Mouse (Mus musculus): Measurements from ENCODE around the gene Gm20547.

DNA sequence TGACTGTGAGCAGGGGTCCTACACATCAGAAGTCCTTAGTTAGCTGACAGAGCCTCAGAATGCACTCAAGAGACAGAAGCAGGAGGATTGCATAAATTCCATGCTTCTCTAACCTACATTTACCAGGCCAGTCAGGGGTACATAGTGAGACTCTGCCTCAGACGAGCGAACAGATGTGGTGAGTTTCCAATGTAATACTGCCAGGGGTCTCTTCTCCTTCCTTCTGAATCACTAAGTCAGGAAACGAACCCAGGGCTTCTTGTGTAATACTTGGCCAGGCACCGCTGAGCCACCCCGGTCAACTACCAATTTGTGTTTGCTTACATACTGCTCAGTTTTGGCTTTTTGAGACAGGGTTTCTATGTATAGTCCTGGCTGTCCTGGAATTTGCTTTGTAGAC lies 6.1 kb upstream of the Gm20547 start:
- TF ChIP-seq POLR2A (IDR thresholded peaks at IDR 0.05; ENCODE audit: control insufficient read depth, extremely low read depth, insufficient read depth, low read length, poor library complexity) = no peak
- no peak for TF ChIP-seq CTCF (IDR thresholded peaks at IDR 0.05; ENCODE audit: borderline replicate concordance, control insufficient read depth, extremely low read depth, insufficient read depth, low read length, poor library complexity)
